Mouse (Mus musculus) left cerebral cortex, adult 2 months (tissue): ENCODE results near the gene Rnf6. TPM values are rescaled to one million over a fixed set of nuclear protein-coding genes. Genes with fewer than 3 reads are reported as not detected.
A peak's percentile ranks its signal among the peaks of the same experiment; 100 is the strongest.
"Not testable (repeated sequence)": the region's sequence is repeated elsewhere in the genome, so short reads cannot be mapped to it uniquely, and the experiment has no call there.

Experiments
- DNase-seq, 2 experiments: peaks; one replicate each; pipeline ENCODE4 v3.0.0; 2021 to 2022; ENCODE audit warnings: low spot score in 2 of 2, mixed read lengths in 1 of 2; ENCODE audit errors: extremely low spot score in 1 of 2
- H3K27ac ChIP-seq: fragments of 200-600 bp; 2 replicates; pipeline ENCODE4 v1.8.1; 2022
- H3K4me3 ChIP-seq: fragments of 200-600 bp; 2 replicates; pipeline ENCODE4 v1.8.1; 2022
- CTCF ChIP-seq: fragments of 200-600 bp; IDR thresholded peaks from 2 replicates; pipeline ENCODE4 v1.8.1; 2022; ENCODE audit warnings: antibody characterized with exemption, mild to moderate bottlenecking, moderate library complexity
- intact Hi-C: fragments of 180-260 bp; cut with DNase I; formaldehyde crosslinking; loops from one replicate; pipeline ENCODE4 v1.15.1; 2025
- total RNA-seq, 2 experiments: library from RNA; stranded (reverse); gene quantifications; 2 replicates each; pipeline ENCODE4 v1.2.3; 2021

The Rnf6 gene
- total RNA-seq, 2 experiments from 2014 or later: 76.0 to 80.1 TPM

GRCm38 (mm10) chr5:146190093-146190492 is 31.3 kb downstream of the Rnf6 start:
- no peak for DNase-seq
- H3K4me3 ChIP-seq: no peak overlapping the region
- intact Hi-C loops: loop anchor here (10.0 kb wide), 2 partner anchors 285 to 1705 kb away; partner anchors contain the start of gene Slc46a3
- no peak overlapping the region for H3K27ac ChIP-seq
- TF ChIP-seq CTCF: no peak

GRCm38 (mm10) chr5:146188712-146189111 is 32.6 kb downstream of the Rnf6 start:
- no peak overlapping the region for H3K27ac ChIP-seq
- no peak for TF ChIP-seq CTCF
- no peak for DNase-seq
- intact Hi-C loops: no loop called here
- no peak overlapping the region for H3K4me3 ChIP-seq

GRCm38 (mm10) chr5:146188144-146188543 is 33.2 kb downstream of the Rnf6 start:
- Histone ChIP-seq H3K4me3 (no peak overlapping the region), H3K27ac (no peak overlapping the region)
- intact Hi-C loops: no loop called here
- no peak for DNase-seq
- TF ChIP-seq CTCF: no peak; the same call in 1 of the 2 replicates

GRCm38 (mm10) chr5:146187441-146187840 is 33.9 kb downstream of the Rnf6 start:
- intact Hi-C loops, H3K4me3 ChIP-seq, H3K27ac ChIP-seq: not testable (repeated sequence)
- peak; percentile 50 to 67 for DNase-seq
- TF ChIP-seq CTCF: peak; percentile 71

DNA sequence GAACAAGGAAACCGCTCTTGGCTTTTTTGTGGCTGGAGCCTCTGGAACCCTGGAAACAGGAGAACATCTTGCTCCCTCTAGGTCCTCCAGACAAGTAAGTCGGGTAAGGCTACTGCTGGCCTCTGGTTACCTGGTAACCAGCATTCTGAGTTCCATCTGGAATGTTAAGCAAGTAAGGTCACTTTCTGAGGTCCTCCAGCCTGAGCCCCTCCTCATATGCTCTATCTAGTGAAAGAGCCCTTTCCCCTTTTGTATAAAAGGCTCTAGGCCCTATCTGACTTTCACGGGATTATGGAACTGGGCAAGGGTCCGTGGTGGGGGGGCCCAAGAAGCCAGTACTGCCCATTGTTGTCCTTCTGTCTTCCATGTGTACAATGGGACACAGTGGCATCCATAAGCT is 36.2 kb downstream of the Rnf6 start, which contains the start of gene 1700001J03Rik:
1700001J03Rik (minus strand) TSS at position 101 of the 400 bp plus-strand sequence.
- intact Hi-C loops: not testable (repeated sequence)

DNA sequence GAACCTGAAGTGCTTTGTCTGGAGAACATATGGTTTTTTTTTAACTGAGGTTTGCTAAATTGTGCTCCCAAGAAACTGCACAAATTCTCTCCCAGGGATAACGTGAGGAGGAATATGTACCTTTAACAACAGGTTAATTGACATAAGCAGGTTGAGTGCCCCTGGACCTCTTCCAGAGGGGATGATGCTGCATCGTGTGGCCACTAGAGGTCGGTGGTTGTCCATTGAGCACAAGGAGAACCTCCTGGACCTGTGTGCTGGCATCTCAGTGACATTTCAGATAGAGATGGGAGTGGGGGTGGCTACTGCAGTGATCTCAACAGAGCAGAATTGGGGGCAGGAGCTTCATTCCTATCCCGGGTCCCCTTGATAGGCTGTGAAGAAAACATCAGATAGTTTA is 48.6 kb downstream of the Rnf6 start:
- intact Hi-C loops, DNase-seq: not testable (repeated sequence)
- peak; percentile 28 for TF ChIP-seq CTCF

More for the DNA sequence above, 36.2 kb downstream of the Rnf6 start, which contains the start of gene 1700001J03Rik:
- H3K4me3 ChIP-seq, DNase-seq, H3K27ac ChIP-seq: not testable (repeated sequence)

DNA sequence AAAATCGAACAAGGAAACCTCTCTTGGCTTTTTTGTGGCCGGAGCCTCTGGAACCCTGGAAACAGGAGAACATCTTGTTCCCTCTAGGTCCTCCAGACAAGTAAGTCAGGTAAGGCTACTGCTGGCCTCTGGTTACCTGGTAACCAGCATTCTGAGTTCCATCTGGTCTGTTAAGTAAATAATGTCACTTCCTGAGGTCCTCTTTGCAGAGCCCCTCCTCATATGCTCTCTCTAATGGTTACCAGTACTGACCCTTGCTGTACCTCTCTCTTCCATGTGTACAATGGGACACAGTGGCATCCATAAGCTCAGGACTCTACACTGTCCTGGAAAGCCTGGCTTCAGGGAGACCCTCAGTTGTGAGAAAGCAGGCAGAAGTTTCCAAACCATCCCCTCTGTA is 50.7 kb downstream of the Rnf6 start, which contains the start of gene Gm6309:
Gm6309 (minus strand) TSS at position 101 of the 400 bp plus-strand sequence.
- H3K4me3 ChIP-seq, DNase-seq, H3K27ac ChIP-seq, intact Hi-C loops: not testable (repeated sequence)

More for the DNA sequence above, 48.6 kb downstream of the Rnf6 start:
- H3K27ac ChIP-seq, H3K4me3 ChIP-seq: not testable (repeated sequence)

DNA sequence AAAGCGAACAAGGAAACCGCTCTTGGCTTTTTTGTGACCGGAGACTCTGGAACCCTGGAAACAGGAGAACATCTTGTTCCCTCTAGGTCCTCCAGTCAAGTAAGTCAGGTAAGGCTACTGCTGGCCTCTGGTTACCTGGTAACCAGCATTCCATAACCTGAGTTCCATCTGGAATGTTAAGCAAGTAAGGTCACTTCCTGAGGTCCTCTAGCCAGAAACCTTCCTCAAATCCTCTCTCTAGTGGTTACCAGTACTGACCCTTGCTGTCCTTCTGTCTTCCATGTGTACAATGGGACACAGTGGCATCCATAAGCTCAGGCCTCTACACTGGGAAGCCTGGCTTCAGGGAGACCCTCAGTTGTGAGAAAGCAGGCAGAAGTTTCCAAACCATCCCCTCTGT is 60.9 kb downstream of the Rnf6 start, which contains the start of gene Gm5565:
Gm5565 (minus strand) TSS at position 101 of the 400 bp plus-strand sequence.
- H3K4me3 ChIP-seq, H3K27ac ChIP-seq, intact Hi-C loops, DNase-seq: not testable (repeated sequence)

Other genes starting within 250 kb of the Rnf6 start
- not detected for gene Cyp3a25, start 211.9 kb downstream of the Rnf6 start, total RNA-seq
- gene Cyp3a59, start 142.3 kb downstream of the Rnf6 start, total RNA-seq: not detected
- not detected for gene Gm5565, start 61.0 kb downstream of the Rnf6 start, total RNA-seq
- not detected for gene Gm6309, start 50.8 kb downstream of the Rnf6 start, total RNA-seq
- gene 1700001J03Rik, start 36.3 kb downstream of the Rnf6 start, total RNA-seq: 1 to 10 TPM; 1.2 to 1.7 TPM
- 10 to 100 TPM; 42.6 to 44.0 TPM for gene Cdk8, start 9.7 kb upstream of the Rnf6 start, total RNA-seq
- 10 to 100 TPM; 90.3 to 93.9 TPM for gene Wasf3, start 163.4 kb upstream of the Rnf6 start, total RNA-seq